Mouse (Mus musculus) neural tube, embryonic 15.5 days (tissue): ENCODE results near the gene Ptprm. TPM values are rescaled to one million over a fixed set of nuclear protein-coding genes. Genes with fewer than 3 reads are reported as not detected.
A peak's percentile ranks its signal among the peaks of the same experiment; 100 is the strongest.

Experiments
- ATAC-seq: fragments of 200-750 bp; cut with Nextera tagmentation; 2 replicates; pipeline ENCODE4 v1.8.0; 2017; ENCODE audit warnings: mild to moderate bottlenecking, moderate TSS enrichment, moderate library complexity; ENCODE audit not compliant: low FRiP score
- H3K27ac ChIP-seq: fragments of 300-500 bp; sonication (generic); replicated peaks from 2 replicates; pipeline ENCODE4 v1.5.1; 2015; ENCODE audit warnings: mild to moderate bottlenecking, inconsistent platforms
- H3K27me3 ChIP-seq: fragments of 300-500 bp; sonication (generic); replicated peaks from 2 replicates; pipeline ENCODE4 v1.6.1; 2015; ENCODE audit warnings: inconsistent platforms
- H3K36me3 ChIP-seq: fragments of 300-500 bp; sonication (generic); 2 replicates; pipeline ENCODE4 v1.6.1; 2015; ENCODE audit warnings: inconsistent platforms
- H3K4me1 ChIP-seq: fragments of 300-500 bp; sonication (generic); 2 replicates; pipeline ENCODE4 v1.6.1; 2015; ENCODE audit warnings: inconsistent platforms
- H3K4me2 ChIP-seq: fragments of 300-500 bp; sonication (generic); 2 replicates; pipeline ENCODE4 v1.6.1; 2015; ENCODE audit warnings: inconsistent platforms, mild to moderate bottlenecking, moderate library complexity
- H3K4me3 ChIP-seq: fragments of 300-500 bp; sonication (generic); replicated peaks from 2 replicates; pipeline ENCODE4 v1.5.1; 2015; ENCODE audit warnings: mild to moderate bottlenecking, inconsistent platforms
- H3K9ac ChIP-seq: fragments of 300-500 bp; sonication (generic); replicated peaks from 2 replicates; pipeline ENCODE4 v1.6.1; 2015; ENCODE audit warnings: mild to moderate bottlenecking, inconsistent platforms
- H3K9me3 ChIP-seq: fragments of 300-500 bp; sonication (generic); replicated peaks from 2 replicates; pipeline ENCODE4 v1.6.1; 2016; ENCODE audit warnings: inconsistent platforms
- WGBS: fragments of 180-500 bp; shearing (Covaris S2); methylation state at CpG from one replicate; pipeline ENCODE4 v1.1.7; 2015; ENCODE audit warnings: mixed read lengths; 5-methylcytosine and 5-hydroxymethylcytosine counted together
- polyA plus RNA-seq: library from polyadenylated mRNA; unstranded; fragments of >200 nt; fragmentation: Nextera tagmentation; extraction: Ambion mirVana; gene quantifications from 2 replicates; pipeline ENCODE4 v1.2.1, GENCODE M21; 2015

The Ptprm gene
- polyA plus RNA-seq, 1 experiment from 2014 or later, result 25.3 TPM

DNA sequence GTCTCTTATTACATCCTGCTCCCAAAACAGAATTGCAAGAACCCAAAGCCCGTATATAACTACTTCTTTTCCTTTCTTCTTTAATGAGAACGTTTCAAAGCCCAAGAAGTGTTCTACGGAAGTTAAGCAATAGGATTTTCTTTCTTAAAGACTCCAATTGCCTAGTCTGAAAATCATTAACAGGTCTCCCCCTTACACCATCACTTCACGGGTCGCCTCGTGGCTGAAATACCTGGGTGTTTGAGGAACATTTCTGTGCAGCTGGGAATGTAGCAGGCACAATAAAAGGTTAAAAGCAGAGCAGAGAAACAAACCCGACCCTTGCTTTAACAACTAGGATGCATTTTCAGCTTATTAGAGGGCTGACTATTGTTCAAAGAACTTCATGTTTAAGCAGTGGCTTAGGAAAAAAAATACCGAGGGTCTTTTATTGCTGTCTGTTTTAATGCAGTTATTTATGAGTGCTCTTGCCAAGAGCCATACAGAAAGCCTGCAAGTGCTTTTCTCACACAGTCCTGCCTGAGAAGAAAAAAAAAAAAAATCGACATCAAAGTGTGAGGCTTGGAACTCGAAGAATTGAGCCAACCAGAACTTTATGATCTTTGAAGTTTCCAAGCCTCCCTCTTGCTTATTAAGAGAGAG, 657.6 kb downstream of the Ptprm start:
- no peak for ATAC-seq
- Histone ChIP-seq H3K4me1 (peaks cover 29% of the 10 kb centered on the region), H3K36me3 (no peaks in the 10 kb centered on the region), H3K9ac (no peak overlapping the region), H3K27me3 (no peaks in the 10 kb centered on the region), H3K27ac (no peak overlapping the region), H3K9me3 (no peaks in the 10 kb centered on the region), H3K4me3 (no peak overlapping the region), H3K4me2 (no peak overlapping the region)
- WGBS, result 14% methylated on average over 10 of the region's 10 CpGs

DNA sequence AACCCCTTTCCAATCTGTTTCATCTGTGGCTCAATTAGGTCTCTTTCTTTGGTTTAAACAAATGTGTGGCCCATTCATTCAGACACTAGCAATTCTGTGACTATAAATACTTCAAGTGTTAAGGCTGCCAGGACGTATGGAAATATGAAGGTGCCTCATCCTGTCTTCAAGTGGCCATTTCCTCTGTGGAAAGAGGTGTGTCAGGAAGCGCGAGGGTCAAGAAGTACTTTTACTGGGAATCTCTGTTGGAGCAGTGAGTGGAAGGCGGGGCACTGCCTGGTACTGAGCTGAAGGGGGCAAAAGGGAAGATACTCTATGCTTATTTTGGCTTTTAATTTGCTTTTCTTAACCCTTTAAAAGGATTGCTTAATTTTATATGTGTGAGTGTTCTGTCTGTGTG, 659.9 kb downstream of the Ptprm start:
- H3K36me3 ChIP-seq, result 0 out of 2 replicates have a peak, but pooled peaks cover 4% of the 10 kb centered on the region
- no peak overlapping the region for H3K4me3 ChIP-seq
- ATAC-seq, result no peak; the same call in 1 of the 2 replicates
- peaks cover 24% of the 10 kb centered on the region for H3K4me1 ChIP-seq
- H3K9me3 ChIP-seq, result no peaks in the 10 kb centered on the region
- 0 out of 2 replicates have a peak overlapping the region, but pooled peaks have one; percentile 9 for H3K27ac ChIP-seq
- H3K9ac ChIP-seq, result no peak overlapping the region
- 66% methylated on average over 4 of the region's 4 CpGs for WGBS
- H3K27me3 ChIP-seq, result no peaks in the 10 kb centered on the region
- no peak overlapping the region for H3K4me2 ChIP-seq

DNA sequence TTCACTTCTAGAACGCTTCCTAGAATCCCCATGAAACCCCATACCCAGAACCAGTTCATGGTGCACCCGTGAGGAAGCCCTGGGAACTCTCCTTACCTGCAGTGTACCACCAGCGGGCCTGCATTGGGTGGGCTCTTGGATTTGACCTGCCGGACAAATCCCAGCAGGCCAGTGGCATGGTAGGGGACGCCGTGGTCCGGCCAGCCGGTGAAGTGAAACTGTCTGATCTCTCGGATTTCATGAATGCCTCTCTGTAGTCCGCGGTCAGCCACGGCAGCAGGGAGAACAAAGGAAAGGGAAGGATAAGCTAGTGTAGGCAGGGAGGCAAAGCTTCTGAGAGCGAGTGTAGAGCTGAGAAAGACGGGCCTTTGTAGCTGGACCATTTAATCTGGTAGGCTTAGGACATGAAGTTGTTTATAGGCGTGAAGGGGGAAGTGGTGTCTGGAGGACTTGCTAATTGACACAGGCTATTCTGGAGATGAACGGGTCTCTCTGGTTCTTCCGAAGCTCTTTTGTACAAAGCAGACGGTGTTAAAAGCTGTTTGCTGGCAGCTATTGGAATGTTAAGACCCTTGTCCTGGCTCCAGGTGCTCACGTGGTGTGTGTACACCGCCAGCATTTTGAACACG, 660.5 kb downstream of the Ptprm start:
- no peak overlapping the region for H3K9ac ChIP-seq
- H3K4me1 ChIP-seq, result peaks cover 24% of the 10 kb centered on the region
- 0 out of 2 replicates have a peak, but pooled peaks cover 4% of the 10 kb centered on the region for H3K36me3 ChIP-seq
- no peaks in the 10 kb centered on the region for H3K9me3 ChIP-seq
- H3K4me2 ChIP-seq, result peak overlapping the region; percentile 9
- H3K4me3 ChIP-seq, result no peak overlapping the region
- no peaks in the 10 kb centered on the region for H3K27me3 ChIP-seq
- H3K27ac ChIP-seq, result peak overlapping the region; percentile 23; the same call in 1 of the 2 replicates
- 23% methylated on average over 21 of the region's 21 CpGs for WGBS
- peak; percentile 41; the same call in 1 of the 2 replicates for ATAC-seq

DNA sequence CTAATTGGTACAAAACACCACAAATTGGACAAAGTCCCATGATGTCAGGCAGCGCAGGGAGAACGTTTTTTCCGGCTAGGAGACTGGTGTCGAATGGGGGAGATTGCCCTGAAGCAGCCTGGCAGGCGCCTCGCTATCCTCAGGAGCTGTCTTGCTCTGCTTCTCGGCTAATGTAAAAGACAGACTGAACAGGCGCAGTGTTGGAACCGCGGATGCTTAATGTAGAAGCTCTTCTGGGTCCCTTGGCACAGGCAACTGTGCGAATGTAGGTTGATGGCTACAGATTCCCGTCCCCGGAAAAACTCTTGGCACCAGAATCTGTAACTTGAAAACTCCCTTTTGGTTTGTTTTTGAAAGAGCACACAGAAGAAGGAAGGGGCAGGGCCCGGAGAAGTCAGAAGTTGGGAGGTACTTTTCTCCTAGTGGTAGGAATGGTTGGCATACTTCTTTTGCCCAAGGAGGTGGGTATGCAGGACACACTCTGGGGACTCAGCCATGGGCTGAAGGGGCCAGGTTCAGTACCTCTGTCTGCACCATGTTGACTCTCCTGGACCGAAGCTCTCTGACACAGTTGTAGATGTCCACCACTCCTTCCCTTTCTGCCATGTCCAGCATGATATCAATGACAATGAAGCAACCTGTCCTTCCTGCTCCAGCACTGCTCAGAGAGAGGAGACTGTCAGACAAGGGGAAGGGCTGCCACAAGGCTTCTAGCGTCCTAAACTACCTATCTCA, 661.1 kb downstream of the Ptprm start:
- Histone ChIP-seq H3K27me3 (no peaks in the 10 kb centered on the region), H3K9me3 (no peaks in the 10 kb centered on the region), H3K4me3 (no peak overlapping the region), H3K36me3 (0 out of 2 replicates have a peak, but pooled peaks cover 4% of the 10 kb centered on the region), H3K9ac (no peak overlapping the region), H3K27ac (peak overlapping the region; percentile 23; the same call in 1 of the 2 replicates), H3K4me1 (peaks cover 24% of the 10 kb centered on the region), H3K4me2 (no peak overlapping the region)
- no peak for ATAC-seq
- WGBS, result 79% methylated on average over 16 of the region's 16 CpGs

DNA sequence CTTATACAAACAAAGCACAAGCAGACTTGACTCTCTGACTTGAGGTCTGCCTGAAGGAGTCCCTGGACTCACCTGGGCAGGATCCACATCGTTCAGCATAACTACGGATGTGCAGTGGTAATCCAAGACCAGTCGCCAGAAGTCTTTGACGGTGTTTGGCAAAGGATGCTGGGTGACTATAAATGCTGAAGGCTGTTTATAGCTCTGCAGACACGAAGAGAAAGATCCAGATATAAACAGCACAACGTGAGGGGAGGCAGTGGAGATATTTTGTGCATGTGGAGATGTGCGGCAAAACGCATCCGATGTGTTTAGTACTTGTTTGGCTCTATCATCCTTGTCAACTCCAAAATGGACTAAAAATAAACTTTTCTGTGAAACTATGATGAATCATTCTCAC, 666.1 kb downstream of the Ptprm start:
- WGBS, result 86% methylated on average over 9 of the region's 9 CpGs
- Histone ChIP-seq H3K36me3 (0 out of 2 replicates have a peak, but pooled peaks cover 4% of the 10 kb centered on the region), H3K4me2 (no peak overlapping the region), H3K9me3 (no peaks in the 10 kb centered on the region), H3K9ac (no peak overlapping the region), H3K27ac (no peak overlapping the region), H3K4me1 (peaks cover 9% of the 10 kb centered on the region), H3K4me3 (no peak overlapping the region), H3K27me3 (no peaks in the 10 kb centered on the region)
- ATAC-seq, result no peak

DNA sequence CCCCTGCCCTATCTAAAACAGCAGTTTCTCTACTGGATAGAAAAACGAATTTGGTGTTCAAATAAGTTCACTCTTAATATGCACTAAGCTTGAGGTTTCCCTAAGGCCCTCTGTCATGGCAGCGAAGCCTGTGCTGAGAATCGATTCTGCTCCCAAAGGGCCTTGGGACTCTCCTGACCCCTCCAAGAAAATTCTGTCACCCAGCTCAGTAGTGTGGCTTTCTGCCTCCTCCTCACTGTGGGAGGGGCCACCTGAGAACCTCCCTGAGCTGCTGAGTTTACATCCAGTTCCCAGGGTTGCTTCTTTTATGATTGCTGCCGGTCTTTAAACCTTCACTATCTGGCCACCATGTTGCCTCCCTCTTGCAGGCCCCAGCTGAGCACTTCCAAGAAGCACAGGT, 666.7 kb downstream of the Ptprm start:
- 73% methylated on average over 4 of the region's 4 CpGs for WGBS
- Histone ChIP-seq H3K9ac (no peak overlapping the region), H3K9me3 (no peaks in the 10 kb centered on the region), H3K4me2 (no peak overlapping the region), H3K27ac (0 out of 2 replicates have a peak overlapping the region, but pooled peaks have one; percentile 28), H3K4me1 (peaks cover 9% of the 10 kb centered on the region), H3K27me3 (no peaks in the 10 kb centered on the region), H3K4me3 (no peak overlapping the region), H3K36me3 (0 out of 2 replicates have a peak, but pooled peaks cover 4% of the 10 kb centered on the region)
- ATAC-seq, result no peak

DNA sequence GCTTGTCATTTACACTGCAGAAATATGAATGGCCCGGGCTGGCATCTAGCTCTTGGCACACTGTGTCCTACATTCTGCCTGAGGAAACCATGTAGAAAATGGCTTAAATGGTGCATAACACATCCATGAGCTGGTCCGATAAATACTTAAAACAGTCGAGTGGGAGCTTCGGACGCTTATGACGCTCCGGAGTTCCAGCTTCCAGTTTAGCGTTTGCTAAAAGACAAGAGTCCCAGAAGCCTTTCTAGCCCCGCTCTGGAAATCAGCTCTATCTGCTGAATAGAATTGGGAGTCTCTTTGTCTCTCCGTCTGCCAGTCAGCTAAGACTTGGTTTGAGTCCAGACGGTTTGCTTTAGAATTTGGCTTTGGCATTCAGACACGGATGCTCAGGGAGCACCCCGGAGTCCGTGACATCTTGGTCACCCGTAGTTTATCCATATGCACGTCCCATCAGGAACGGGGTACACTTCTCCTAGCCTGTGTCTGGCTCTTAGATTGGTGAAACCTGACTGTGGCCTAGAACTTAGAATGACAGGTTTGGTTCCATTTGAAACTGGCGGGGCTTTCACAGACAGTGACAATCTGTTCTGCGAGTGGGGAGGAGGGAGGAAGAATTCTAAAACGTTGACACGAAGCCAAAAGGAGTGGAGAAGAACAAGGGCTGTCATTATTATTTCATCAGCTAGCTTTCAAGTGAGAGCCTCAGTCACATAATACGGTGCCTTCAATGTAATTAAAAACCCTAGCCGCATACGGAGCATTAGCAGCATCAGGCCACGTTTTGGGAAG, 667.4 kb downstream of the Ptprm start:
- Histone ChIP-seq H3K27ac (peak overlapping the region; percentile 54; the same call in 1 of the 2 replicates), H3K4me1 (peaks cover 9% of the 10 kb centered on the region), H3K9ac (no peak overlapping the region), H3K4me3 (no peak overlapping the region), H3K36me3 (0 out of 2 replicates have a peak, but pooled peaks cover 4% of the 10 kb centered on the region), H3K27me3 (no peaks in the 10 kb centered on the region), H3K9me3 (no peaks in the 10 kb centered on the region), H3K4me2 (0 out of 2 replicates have a peak overlapping the region, but pooled peaks have one; percentile 2)
- no peak; the same call in 1 of the 2 replicates for ATAC-seq
- WGBS, result 62% methylated on average over 25 of the region's 25 CpGs

DNA sequence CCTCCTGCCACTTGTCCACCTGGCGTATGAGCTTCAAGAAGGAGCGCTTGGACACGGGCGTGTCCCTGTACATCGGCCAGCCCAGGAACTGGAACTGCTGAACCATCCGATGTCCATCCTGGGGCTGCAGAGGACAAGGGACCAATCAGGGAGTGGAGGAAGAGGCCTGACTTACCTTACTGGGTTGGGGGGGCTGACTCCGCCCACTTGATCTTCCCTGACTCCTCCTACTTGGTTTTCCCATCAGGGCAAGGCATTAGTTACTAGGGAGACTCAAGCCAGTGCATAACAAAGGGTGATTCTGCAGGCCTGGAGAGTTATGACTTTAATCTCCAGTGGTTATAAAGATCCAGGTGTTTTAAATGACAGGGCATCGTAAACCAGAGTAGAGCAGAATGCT, 670.8 kb downstream of the Ptprm start:
- Histone ChIP-seq H3K9ac (no peak overlapping the region), H3K4me3 (no peak overlapping the region), H3K27ac (no peak overlapping the region), H3K4me1 (peaks cover 9% of the 10 kb centered on the region), H3K4me2 (no peak overlapping the region), H3K9me3 (no peaks in the 10 kb centered on the region), H3K36me3 (no peaks in the 10 kb centered on the region), H3K27me3 (no peaks in the 10 kb centered on the region)
- ATAC-seq, result no peak
- 72% methylated on average over 8 of the region's 8 CpGs for WGBS

DNA sequence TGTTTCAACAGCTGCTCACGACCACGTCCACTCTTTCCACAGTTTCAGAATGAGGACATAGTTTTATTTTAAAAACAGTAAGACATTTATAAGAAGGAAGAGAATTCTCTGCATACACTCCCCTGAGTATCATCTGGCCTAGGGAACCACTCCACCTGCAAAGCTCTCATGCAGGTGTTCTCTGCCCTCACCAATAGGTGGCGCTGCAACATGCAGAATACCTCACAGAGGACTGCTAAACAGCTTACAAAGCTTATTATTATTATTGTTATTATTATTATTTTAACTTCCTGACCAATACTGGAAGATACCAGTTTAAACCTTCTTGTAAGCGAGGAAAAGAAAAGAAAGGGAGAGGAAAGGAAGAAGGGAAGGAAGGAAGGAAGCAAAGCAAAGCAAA, 673.6 kb downstream of the Ptprm start:
- Histone ChIP-seq H3K4me3 (no peak overlapping the region), H3K9me3 (no peaks in the 10 kb centered on the region), H3K27ac (no peak overlapping the region), H3K4me1 (no peaks in the 10 kb centered on the region; the same call in 1 of the 2 replicates), H3K4me2 (no peak overlapping the region), H3K9ac (no peak overlapping the region), H3K27me3 (no peaks in the 10 kb centered on the region), H3K36me3 (no peaks in the 10 kb centered on the region)
- ATAC-seq, result no peak
- 28% methylated on average over 4 of the region's 4 CpGs for WGBS

DNA sequence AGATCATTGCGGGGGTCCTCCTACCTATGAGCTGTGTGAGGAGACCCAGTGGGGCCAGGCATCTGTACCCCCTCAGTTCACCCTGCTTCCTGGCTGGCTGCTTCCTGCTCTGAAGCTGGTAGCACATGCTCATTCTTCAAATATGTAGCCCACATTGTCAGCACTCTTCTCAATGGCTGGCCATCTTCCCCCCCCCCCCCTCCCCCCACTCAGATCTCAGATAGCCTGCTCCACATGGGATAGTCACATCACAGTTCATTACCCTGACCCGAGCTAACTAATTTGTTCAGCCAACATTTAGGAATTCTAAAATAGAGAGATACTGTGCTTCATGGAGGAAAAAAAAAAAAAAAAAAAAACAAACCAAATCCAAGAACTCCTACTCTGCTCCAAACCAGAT, 679.6 kb downstream of the Ptprm start:
- no peak for ATAC-seq
- WGBS, result 80% methylated on average over 2 of the region's 2 CpGs
- no peaks in the 10 kb centered on the region for H3K9me3 ChIP-seq
- no peak overlapping the region for H3K27ac ChIP-seq
- no peak overlapping the region for H3K4me3 ChIP-seq
- no peaks in the 10 kb centered on the region for H3K36me3 ChIP-seq
- H3K9ac ChIP-seq, result no peak overlapping the region
- H3K4me1 ChIP-seq, result no peaks in the 10 kb centered on the region
- no peak overlapping the region for H3K4me2 ChIP-seq
- no peaks in the 10 kb centered on the region for H3K27me3 ChIP-seq

DNA sequence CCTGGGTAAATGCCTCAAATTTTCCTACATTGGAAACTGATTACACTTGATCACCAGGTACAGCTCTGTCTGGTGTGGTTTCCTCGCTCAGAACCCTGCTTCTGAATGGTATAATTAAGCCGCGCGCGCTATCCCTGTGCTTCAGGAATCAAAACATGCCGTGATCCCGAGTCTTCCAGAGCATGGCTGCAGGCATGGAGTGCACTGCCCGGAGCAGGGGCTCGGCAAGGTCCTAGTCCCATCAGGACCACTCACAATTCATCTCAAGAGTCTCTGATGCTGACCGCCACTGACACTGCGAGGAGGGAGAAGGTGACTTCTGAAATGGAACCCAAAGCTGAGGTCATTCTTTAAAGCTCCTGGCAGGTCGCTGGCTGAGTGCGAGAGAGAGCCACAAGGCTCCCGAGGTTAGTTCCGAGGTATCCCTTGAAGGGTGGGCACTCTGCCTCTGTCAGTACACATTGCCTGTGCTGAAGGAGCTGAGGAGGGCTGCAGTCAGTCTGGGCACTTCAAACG, 682.5 kb downstream of the Ptprm start:
- ATAC-seq, result no peak
- no peak overlapping the region for H3K4me2 ChIP-seq
- WGBS, result 81% methylated on average over 16 of the region's 16 CpGs
- H3K27me3 ChIP-seq, result no peaks in the 10 kb centered on the region
- H3K4me3 ChIP-seq, result no peak overlapping the region
- H3K4me1 ChIP-seq, result no peaks in the 10 kb centered on the region
- no peaks in the 10 kb centered on the region for H3K36me3 ChIP-seq
- no peaks in the 10 kb centered on the region for H3K9me3 ChIP-seq
- no peak overlapping the region for H3K9ac ChIP-seq
- H3K27ac ChIP-seq, result no peak overlapping the region
